Mouse (Mus musculus) limb, embryonic 12.5 days (tissue): Measurements from ENCODE around the gene Adora1. TPM values are rescaled to one million over a fixed set of nuclear protein-coding genes. Genes with fewer than 3 reads are reported as not detected.

Experiments used
- ATAC-seq: fragments of 200-750 bp; cut with Nextera tagmentation; 2 replicates; pipeline ENCODE4 v1.8.0; 2017; ENCODE audit warnings: low read depth, moderate TSS enrichment; ENCODE audit not compliant: insufficient number of reproducible peaks, insufficient read depth, low FRiP score, low TSS enrichment
- H3K27ac ChIP-seq: fragments of 300-500 bp; sonication (generic); 2 replicates; pipeline ENCODE4 v1.5.1; 2016; ENCODE audit warnings: mild to moderate bottlenecking, moderate library complexity
- H3K27me3 ChIP-seq: fragments of 300-500 bp; sonication (generic); 2 replicates; pipeline ENCODE4 v1.6.1; 2016; ENCODE audit warnings: mild to moderate bottlenecking, moderate library complexity
- H3K36me3 ChIP-seq: fragments of 300-500 bp; sonication (generic); 2 replicates; pipeline ENCODE4 v1.6.1; 2016; ENCODE audit warnings: mild to moderate bottlenecking, moderate library complexity
- H3K4me1 ChIP-seq: fragments of 300-500 bp; sonication (generic); replicated peaks from 2 replicates; pipeline ENCODE4 v1.6.1; 2016
- H3K4me2 ChIP-seq: fragments of 300-500 bp; sonication (generic); 2 replicates; pipeline ENCODE4 v1.6.1; 2016; ENCODE audit warnings: mild to moderate bottlenecking, moderate library complexity
- H3K4me3 ChIP-seq: fragments of 300-500 bp; sonication (generic); replicated peaks from 2 replicates; pipeline ENCODE4 v1.5.1; 2016; ENCODE audit warnings: mild to moderate bottlenecking
- H3K9ac ChIP-seq: fragments of 300-500 bp; sonication (generic); replicated peaks from 2 replicates; pipeline ENCODE4 v1.6.1; 2016; ENCODE audit warnings: mild to moderate bottlenecking, moderate library complexity
- H3K9me3 ChIP-seq: fragments of 300-500 bp; sonication (generic); 2 replicates; pipeline ENCODE4 v1.6.1; 2016; ENCODE audit warnings: mild to moderate bottlenecking, moderate library complexity
- WGBS: fragments of 180-500 bp; shearing (Covaris S2); methylation state at CpG from one replicate; pipeline ENCODE4 v1.1.7; 2016; 5-methylcytosine and 5-hydroxymethylcytosine counted together
- polyA plus RNA-seq: library from polyadenylated mRNA; unstranded; fragments of >200 nt; fragmentation: Nextera tagmentation; extraction: Ambion mirVana; gene quantifications from 2 replicates; pipeline ENCODE4 v1.2.1, GENCODE M21; 2016

The Adora1 gene
- polyA plus RNA-seq, 1 experiment from 2014 or later, result 1.5 TPM

- no peak overlapping the region for H3K9ac ChIP-seq
- no peak overlapping the region for H3K4me3 ChIP-seq
- no peak overlapping the region for H3K4me2 ChIP-seq
- H3K36me3 ChIP-seq, result no peaks in the 10 kb centered on the region
- H3K27me3 ChIP-seq, result no peaks in the 10 kb centered on the region
- no peak for ATAC-seq
- no peaks in the 10 kb centered on the region for H3K9me3 ChIP-seq
- no peak overlapping the region for H3K27ac ChIP-seq
- WGBS, result 79% methylated on average over 7 of the region's 7 CpGs
- peaks cover 48% of the 10 kb centered on the region for H3K4me1 ChIP-seq
These were observed 21.8 kb downstream of the Adora1 start for GRCm38 (mm10) chr1:134213405-134213804.

- Histone ChIP-seq H3K27me3 (no peaks in the 10 kb centered on the region), H3K4me2 (no peak overlapping the region), H3K4me3 (no peak overlapping the region), H3K27ac (no peak overlapping the region), H3K36me3 (no peaks in the 10 kb centered on the region), H3K9me3 (no peaks in the 10 kb centered on the region), H3K4me1 (peaks cover 45% of the 10 kb centered on the region), H3K9ac (no peak overlapping the region)
- no peak for ATAC-seq
- WGBS, result 71% methylated on average over 6 of the region's 6 CpGs
These were observed 22.9 kb downstream of the Adora1 start for GRCm38 (mm10) chr1:134212351-134212750.

DNA sequence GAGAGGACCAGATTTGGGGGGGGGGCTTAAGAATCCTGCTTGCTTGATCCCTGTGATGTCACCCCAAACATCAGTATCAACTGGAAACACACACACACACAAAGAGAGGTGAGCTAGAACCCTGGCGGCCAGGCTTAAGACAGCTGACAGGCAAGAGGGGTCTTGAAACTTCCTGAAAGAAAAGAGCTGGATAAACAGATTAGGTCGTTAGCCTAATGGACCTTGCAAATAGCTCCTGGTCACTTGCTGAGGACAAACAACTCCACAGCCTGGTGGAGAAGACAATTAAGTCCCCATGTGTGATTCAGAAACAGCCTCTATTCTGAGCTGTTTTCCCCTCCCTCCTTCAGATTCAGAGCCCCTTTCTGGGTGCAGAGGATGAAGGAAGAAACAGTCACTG, 23.6 kb downstream of the Adora1 start:
- Histone ChIP-seq H3K4me3 (no peak overlapping the region), H3K9me3 (no peaks in the 10 kb centered on the region), H3K27ac (peak overlapping the region; percentile 72), H3K4me2 (0 out of 2 replicates have a peak overlapping the region, but pooled peaks have one; percentile 11), H3K36me3 (no peaks in the 10 kb centered on the region), H3K4me1 (peaks cover 38% of the 10 kb centered on the region), H3K9ac (no peak overlapping the region), H3K27me3 (0 out of 2 replicates have a peak, but pooled peaks cover 3% of the 10 kb centered on the region)
- WGBS, result 7% methylated on average over 2 of the region's 2 CpGs
- no peak for ATAC-seq

DNA sequence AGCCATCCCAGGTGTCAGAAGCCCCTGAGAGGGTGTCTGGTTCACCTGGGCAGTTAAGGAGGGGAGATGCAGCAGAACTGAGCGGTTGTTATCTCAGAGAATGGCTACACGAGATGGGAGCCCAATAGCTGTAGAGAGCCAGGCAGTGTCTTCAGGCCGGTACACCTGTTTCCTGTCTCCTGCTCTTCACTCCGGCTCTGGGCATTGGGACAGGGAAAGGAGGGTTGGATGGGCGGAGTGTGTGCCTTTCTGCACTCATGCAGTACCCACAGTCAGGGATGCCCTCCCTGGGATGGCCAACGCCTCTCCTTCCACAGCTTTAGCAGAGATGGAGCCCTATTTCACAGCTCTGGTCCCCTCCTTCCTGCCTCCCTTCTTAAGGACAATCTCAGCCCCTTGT, 24.2 kb downstream of the Adora1 start:
- peaks cover 41% of the 10 kb centered on the region for H3K4me1 ChIP-seq
- ATAC-seq, result no peak
- H3K9me3 ChIP-seq, result no peaks in the 10 kb centered on the region
- H3K4me3 ChIP-seq, result no peak overlapping the region
- H3K27me3 ChIP-seq, result 0 out of 2 replicates have a peak, but pooled peaks cover 6% of the 10 kb centered on the region
- H3K27ac ChIP-seq, result peak overlapping the region; percentile 72
- H3K4me2 ChIP-seq, result 0 out of 2 replicates have a peak overlapping the region, but pooled peaks have one; percentile 11
- 45% methylated on average over 6 of the region's 6 CpGs for WGBS
- no peak overlapping the region for H3K9ac ChIP-seq
- no peaks in the 10 kb centered on the region for H3K36me3 ChIP-seq

DNA sequence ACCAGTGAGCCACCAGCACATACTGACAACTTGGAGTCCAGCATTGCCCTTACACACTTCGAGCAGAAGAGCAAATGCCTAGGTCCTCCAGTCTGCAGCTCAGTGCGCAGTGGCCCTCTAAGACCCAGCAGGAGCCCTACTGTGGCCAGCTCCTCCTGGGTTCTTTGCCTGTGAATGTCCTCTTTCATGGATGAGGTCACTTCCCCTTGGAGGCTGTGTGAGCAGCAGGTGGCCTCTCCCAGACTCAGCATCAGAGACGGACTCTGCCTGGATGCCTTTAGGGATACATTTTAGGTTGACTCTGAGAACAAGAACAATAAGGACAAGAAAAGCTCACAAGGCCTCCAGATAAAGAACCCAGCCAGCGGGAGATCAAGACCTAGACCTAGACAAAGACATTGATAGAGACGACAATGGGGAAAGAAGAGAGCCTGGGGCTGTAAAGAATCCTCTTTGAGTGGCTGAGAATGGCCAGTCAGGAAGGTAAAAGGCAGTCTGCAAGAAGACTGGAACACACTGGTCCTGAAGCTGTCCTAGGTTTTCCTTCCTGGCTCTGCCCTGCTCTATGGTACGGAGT, 25.0 kb downstream of the Adora1 start:
- ATAC-seq, result no peak
- Histone ChIP-seq H3K4me3 (no peak overlapping the region), H3K4me1 (peaks cover 35% of the 10 kb centered on the region), H3K9ac (no peak overlapping the region), H3K4me2 (no peak overlapping the region), H3K36me3 (no peaks in the 10 kb centered on the region), H3K9me3 (no peaks in the 10 kb centered on the region), H3K27me3 (0 out of 2 replicates have a peak, but pooled peaks cover 6% of the 10 kb centered on the region), H3K27ac (peak overlapping the region; percentile 72; the same call in 1 of the 2 replicates)
- WGBS, result 79% methylated on average over 6 of the region's 6 CpGs

- H3K9ac ChIP-seq, result no peak overlapping the region
These were observed 29.1 kb downstream of the Adora1 start for GRCm38 (mm10) chr1:134206085-134206484.

GRCm38 (mm10) chr1:134205296-134206018, 29.8 kb downstream of the Adora1 start:
- no peak for ATAC-seq
- 0 out of 2 replicates have a peak, but pooled peaks cover 6% of the 10 kb centered on the region for H3K27me3 ChIP-seq
- no peak overlapping the region for H3K9ac ChIP-seq
- peaks cover 14% of the 10 kb centered on the region for H3K4me1 ChIP-seq
- WGBS, result 38% methylated on average over 9 of the region's 9 CpGs
- no peak overlapping the region for H3K4me3 ChIP-seq
- H3K9me3 ChIP-seq, result no peaks in the 10 kb centered on the region
- no peak overlapping the region for H3K4me2 ChIP-seq
- H3K27ac ChIP-seq, result no peak overlapping the region
- H3K36me3 ChIP-seq, result no peaks in the 10 kb centered on the region

More at GRCm38 (mm10) chr1:134206085-134206484, 29.1 kb downstream of the Adora1 start:
- no peaks in the 10 kb centered on the region for H3K9me3 ChIP-seq
- H3K27me3 ChIP-seq, result 0 out of 2 replicates have a peak, but pooled peaks cover 6% of the 10 kb centered on the region
- no peak for ATAC-seq
- WGBS, result 33% methylated on average over 5 of the region's 5 CpGs
- no peak overlapping the region for H3K4me2 ChIP-seq
- no peak overlapping the region for H3K4me3 ChIP-seq
- H3K4me1 ChIP-seq, result peaks cover 20% of the 10 kb centered on the region
- no peaks in the 10 kb centered on the region for H3K36me3 ChIP-seq
- H3K27ac ChIP-seq, result no peak overlapping the region

- no peak for ATAC-seq
- no peak overlapping the region for H3K4me2 ChIP-seq
- no peak overlapping the region for H3K4me3 ChIP-seq
- H3K9ac ChIP-seq, result no peak overlapping the region
- no peaks in the 10 kb centered on the region for H3K9me3 ChIP-seq
- H3K27ac ChIP-seq, result no peak overlapping the region
- H3K36me3 ChIP-seq, result no peaks in the 10 kb centered on the region
- 0 out of 2 replicates have a peak, but pooled peaks cover 6% of the 10 kb centered on the region for H3K27me3 ChIP-seq
- WGBS, result 88% methylated on average over 13 of the region's 13 CpGs
- peaks cover 8% of the 10 kb centered on the region for H3K4me1 ChIP-seq
These were observed 31.0 kb downstream of the Adora1 start for GRCm38 (mm10) chr1:134204230-134204629.

GRCm38 (mm10) chr1:134201751-134202420, 33.3 kb downstream of the Adora1 start:
- 38% methylated on average over 3 of the region's 3 CpGs for WGBS
- Histone ChIP-seq H3K27me3 (0 out of 2 replicates have a peak, but pooled peaks cover 5% of the 10 kb centered on the region), H3K9ac (no peak overlapping the region), H3K9me3 (no peaks in the 10 kb centered on the region), H3K4me2 (no peak overlapping the region), H3K36me3 (no peaks in the 10 kb centered on the region), H3K4me3 (no peak overlapping the region), H3K4me1 (peaks cover 8% of the 10 kb centered on the region), H3K27ac (no peak overlapping the region)
- no peak for ATAC-seq

- no peaks in the 10 kb centered on the region for H3K27me3 ChIP-seq
- ATAC-seq, result no peak
- H3K9me3 ChIP-seq, result no peaks in the 10 kb centered on the region
- H3K4me3 ChIP-seq, result no peak overlapping the region
- no peaks in the 10 kb centered on the region for H3K36me3 ChIP-seq
- H3K4me2 ChIP-seq, result no peak overlapping the region
- 83% methylated on average over 6 of the region's 6 CpGs for WGBS
- peaks cover 10% of the 10 kb centered on the region for H3K4me1 ChIP-seq
- H3K9ac ChIP-seq, result no peak overlapping the region
- H3K27ac ChIP-seq, result no peak overlapping the region
These were observed 34.1 kb downstream of the Adora1 start for GRCm38 (mm10) chr1:134200998-134201686.

DNA sequence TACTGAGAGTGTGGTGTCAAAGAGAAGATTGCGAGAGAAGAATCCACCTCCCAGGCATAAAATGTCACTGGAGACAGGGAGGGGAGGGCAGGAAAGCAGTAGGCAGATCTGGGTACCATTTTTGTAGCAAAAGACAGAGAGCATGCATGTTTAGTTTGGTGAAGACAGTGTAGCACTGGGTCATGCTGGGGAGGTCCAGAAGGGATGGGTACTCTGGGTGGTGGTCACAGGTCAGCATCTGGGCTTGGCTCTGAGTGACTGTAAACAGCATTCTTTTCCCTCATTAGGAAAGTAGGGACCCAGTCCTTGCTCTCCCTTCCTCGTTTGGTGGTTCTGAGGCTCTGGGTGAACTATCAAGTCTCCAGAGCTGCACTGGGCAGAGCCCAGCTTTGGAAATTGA, 34.8 kb downstream of the Adora1 start:
- Histone ChIP-seq H3K36me3 (no peaks in the 10 kb centered on the region), H3K27ac (no peak overlapping the region), H3K27me3 (no peaks in the 10 kb centered on the region), H3K4me2 (no peak overlapping the region), H3K4me1 (peaks cover 15% of the 10 kb centered on the region), H3K9ac (no peak overlapping the region), H3K9me3 (no peaks in the 10 kb centered on the region), H3K4me3 (no peak overlapping the region)
- 39% methylated on average over 2 of the region's 2 CpGs for WGBS
- no peak for ATAC-seq
